Mouse (Mus musculus): ENCODE results near the gene Tmprss11d.

GRCm38 (mm10) chr5:86407191-86407590 lies 34.0 kb upstream of the Tmprss11d start:
- no peak for TF ChIP-seq EP300 (IDR thresholded peaks at IDR 0.05; ENCODE audit: insufficient read depth, low read depth, low read length)
- no peak for TF ChIP-seq CTCF (IDR thresholded peaks at IDR 0.05)
